Mouse (Mus musculus): Measurements from ENCODE around the gene R3hdm2. TPM values are rescaled to one million over a fixed set of nuclear protein-coding genes. Genes with fewer than 3 reads are reported as not detected.

The R3hdm2 gene
- total and polyA plus RNA-seq, 2 experiments from 2014 or later, result 31.5 to 42.8 TPM

GRCm38 (mm10) chr10:127369834-127370820 is 10.0 kb upstream of the R3hdm2 start, which contains the start of gene Inhbc:
Inhbc (minus strand) TSS chr10:127370431.
- H3K36me3 ChIP-seq (replicated peaks; ENCODE audit: control insufficient read depth, insufficient read depth, low read length), result no peaks in the 10 kb centered on the region
- H3K9me3 ChIP-seq (replicated peaks; ENCODE audit: control insufficient read depth, low read length), result no peaks in the 10 kb centered on the region
- no peak for TF ChIP-seq CTCF (IDR thresholded peaks at IDR 0.05; ENCODE audit: low read depth)
- TF ChIP-seq EP300 (IDR thresholded peaks at IDR 0.05; ENCODE audit: low read depth), result no peak
- H3K4me2 ChIP-seq (ENCODE audit: low read depth, low read length), result no peak within 1 kb of the TSS
- H3K27ac ChIP-seq (ENCODE audit: low read depth), result no peak within 1 kb of the TSS
- 69% methylated on average over 22 of the region's 22 CpGs for WGBS
- H3K4me1 ChIP-seq (ENCODE audit: control insufficient read depth, insufficient read depth), result no peaks in the 10 kb centered on the region
- H3K4me3 ChIP-seq (ENCODE audit: low read depth, low read length), result no peak within 1 kb of the TSS
- DNase-seq (ENCODE audit: low spot score) (no peak), ATAC-seq (ENCODE audit: insufficient read depth, low read depth) (no peak)
- no peak within 1 kb of the TSS for H3K9ac ChIP-seq (replicated peaks; ENCODE audit: low read depth, low read length)
- no peaks in the 10 kb centered on the region for H3K27me3 ChIP-seq (ENCODE audit: control insufficient read depth, insufficient read depth, low read length)

GRCm38 (mm10) chr10:127371023-127371422 is 9.1 kb upstream of the R3hdm2 start:
- ATAC-seq (ENCODE audit: insufficient read depth, low read depth) (no peak), DNase-seq (ENCODE audit: low spot score) (no peak)
- no peaks in the 10 kb centered on the region for H3K9me3 ChIP-seq (replicated peaks; ENCODE audit: control insufficient read depth, low read length)
- H3K27me3 ChIP-seq (ENCODE audit: control insufficient read depth, insufficient read depth, low read length), result no peaks in the 10 kb centered on the region
- no peak for TF ChIP-seq EP300 (IDR thresholded peaks at IDR 0.05; ENCODE audit: low read depth)
- no peak for TF ChIP-seq CTCF (IDR thresholded peaks at IDR 0.05; ENCODE audit: low read depth)
- H3K36me3 ChIP-seq (replicated peaks; ENCODE audit: control insufficient read depth, insufficient read depth, low read length), result no peaks in the 10 kb centered on the region
- no peak overlapping the region for H3K4me3 ChIP-seq (ENCODE audit: low read depth, low read length)
- no peak overlapping the region for H3K4me2 ChIP-seq (ENCODE audit: low read depth, low read length)
- no peak overlapping the region for H3K9ac ChIP-seq (replicated peaks; ENCODE audit: low read depth, low read length)
- no peaks in the 10 kb centered on the region for H3K4me1 ChIP-seq (ENCODE audit: control insufficient read depth, insufficient read depth)
- no peak overlapping the region for H3K27ac ChIP-seq (ENCODE audit: low read depth)
- 76% methylated on average over 2 of the region's 2 CpGs for WGBS

GRCm38 (mm10) chr10:127377700-127378099 is 2.4 kb upstream of the R3hdm2 start:
- 58% methylated on average over 3 of the region's 3 CpGs for WGBS
- H3K9ac ChIP-seq (replicated peaks; ENCODE audit: low read depth, low read length), result no peak overlapping the region
- no peaks in the 10 kb centered on the region for H3K9me3 ChIP-seq (replicated peaks; ENCODE audit: control insufficient read depth, low read length)
- TF ChIP-seq CTCF (IDR thresholded peaks at IDR 0.05; ENCODE audit: low read depth), result no peak
- TF ChIP-seq EP300 (IDR thresholded peaks at IDR 0.05; ENCODE audit: low read depth), result no peak
- no peaks in the 10 kb centered on the region for H3K27me3 ChIP-seq (ENCODE audit: control insufficient read depth, insufficient read depth, low read length)
- no peak overlapping the region for H3K27ac ChIP-seq (ENCODE audit: low read depth)
- no peak for DNase-seq (ENCODE audit: low spot score)
- ATAC-seq (ENCODE audit: insufficient read depth, low read depth), result no peak
- H3K36me3 ChIP-seq (replicated peaks; ENCODE audit: control insufficient read depth, insufficient read depth, low read length), result no peaks in the 10 kb centered on the region
- H3K4me3 ChIP-seq (ENCODE audit: low read depth, low read length), result no peak overlapping the region
- H3K4me1 ChIP-seq (ENCODE audit: control insufficient read depth, insufficient read depth), result peaks cover 12% of the 10 kb centered on the region; the same call in 1 of the 2 replicates
- no peak overlapping the region for H3K4me2 ChIP-seq (ENCODE audit: low read depth, low read length)

GRCm38 (mm10) chr10:127379654-127380053 is 473 bp upstream of the R3hdm2 start:
- DNase-seq (ENCODE audit: low spot score) (no peak), ATAC-seq (ENCODE audit: insufficient read depth, low read depth) (no peak)
- Histone ChIP-seq H3K4me2 (ENCODE audit: low read depth, low read length) (peak overlapping the region; percentile 62), H3K4me3 (ENCODE audit: low read depth, low read length) (peak overlapping the region; percentile 79), H3K27me3 (ENCODE audit: control insufficient read depth, insufficient read depth, low read length) (no peaks in the 10 kb centered on the region), H3K9me3 (replicated peaks; ENCODE audit: control insufficient read depth, low read length) (no peaks in the 10 kb centered on the region), H3K4me1 (ENCODE audit: control insufficient read depth, insufficient read depth) (peaks cover 12% of the 10 kb centered on the region; the same call in 1 of the 2 replicates), H3K36me3 (replicated peaks; ENCODE audit: control insufficient read depth, insufficient read depth, low read length) (no peaks in the 10 kb centered on the region), H3K9ac (replicated peaks; ENCODE audit: low read depth, low read length) (peak overlapping the region; percentile 90; the same call in 1 of the 2 replicates), H3K27ac (ENCODE audit: low read depth) (peak overlapping the region; percentile 98)
- WGBS, result 88% methylated on average over 8 of the region's 8 CpGs
- TF ChIP-seq EP300 (IDR thresholded peaks at IDR 0.05; ENCODE audit: low read depth) (no peak), CTCF (IDR thresholded peaks at IDR 0.05; ENCODE audit: low read depth) (no peak)

- Histone ChIP-seq H3K4me3 (ENCODE audit: low read depth, low read length) (peak overlapping the region; percentile 79), H3K4me1 (ENCODE audit: control insufficient read depth, insufficient read depth) (peaks cover 12% of the 10 kb centered on the region; the same call in 1 of the 2 replicates), H3K4me2 (ENCODE audit: low read depth, low read length) (peak overlapping the region; percentile 62), H3K27me3 (ENCODE audit: control insufficient read depth, insufficient read depth, low read length) (no peaks in the 10 kb centered on the region), H3K9me3 (replicated peaks; ENCODE audit: control insufficient read depth, low read length) (no peaks in the 10 kb centered on the region), H3K27ac (ENCODE audit: low read depth) (peak overlapping the region; percentile 98), H3K36me3 (replicated peaks; ENCODE audit: control insufficient read depth, insufficient read depth, low read length) (no peaks in the 10 kb centered on the region), H3K9ac (replicated peaks; ENCODE audit: low read depth, low read length) (peak overlapping the region; percentile 90)
- WGBS, result 1% methylated on average over 44 of the region's 79 CpGs
- ATAC-seq (ENCODE audit: insufficient read depth, low read depth), result peak; percentile 80
- DNase-seq (ENCODE audit: low spot score), result peak; percentile 74
- TF ChIP-seq EP300 (IDR thresholded peaks at IDR 0.05; ENCODE audit: low read depth) (no peak), CTCF (IDR thresholded peaks at IDR 0.05; ENCODE audit: low read depth) (no peak)
Measured at GRCm38 (mm10) chr10:127380767-127381742, 928 bp downstream of the R3hdm2 start.

All from heart, postnatal 0 days (tissue).